Mouse (Mus musculus) spleen, postnatal 14 days (tissue): ENCODE results near the gene Med20.

Source experiments
- DNase-seq, 2 experiments: peaks; one replicate each; pipeline ENCODE4 v3.0.0; 2021 to 2022; ENCODE audit warnings: low spot score in 2 of 2

Gene Med20

DNA sequence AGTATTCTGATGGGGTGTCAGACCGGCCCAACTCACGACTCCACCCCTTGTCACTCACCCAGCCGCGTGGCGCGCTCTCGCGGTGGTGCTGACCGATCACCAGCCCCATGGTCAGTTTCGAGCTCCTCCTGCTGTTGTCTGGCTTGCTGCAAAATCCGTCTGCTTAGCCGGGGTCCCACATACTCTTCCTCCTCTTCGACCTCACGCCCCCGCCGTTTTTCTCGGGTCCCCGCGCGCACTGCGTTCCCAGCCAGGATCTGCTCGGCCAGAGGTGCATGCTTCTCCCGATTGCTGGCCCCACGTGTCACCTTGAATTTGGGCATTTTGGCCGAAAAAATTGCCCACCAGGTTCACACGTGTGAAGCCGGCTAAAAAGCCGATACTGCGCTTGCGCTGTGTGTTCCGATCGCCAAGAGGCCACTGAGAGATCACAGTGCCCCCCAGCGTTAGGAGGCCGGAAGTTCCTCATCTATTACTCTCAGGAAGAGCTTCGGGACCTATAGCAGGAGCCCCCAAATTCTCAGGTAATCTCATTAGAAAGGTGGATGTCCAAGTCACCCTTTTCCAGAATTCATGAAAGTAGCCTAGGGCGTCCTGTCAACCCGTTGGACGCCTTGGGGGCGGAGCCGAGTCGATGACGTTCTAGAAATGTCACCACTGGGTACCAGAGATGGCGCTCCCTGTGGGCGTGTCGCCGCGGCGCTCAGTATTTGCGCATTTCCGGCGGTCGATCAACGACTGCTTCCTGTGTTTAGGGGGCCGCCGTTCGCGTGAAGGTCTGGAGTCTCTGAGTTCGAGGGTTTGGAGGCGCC, at the start of gene Med20, which contains the start of the genes Bysl and Gm20517:
Gene Med20, plus strand, starts transcription at position 734 of the 812 bp plus-strand sequence.
Gene Bysl, minus strand, starts transcription at position 644 of the 812 bp plus-strand sequence.
Gene Gm20517, plus strand, starts transcription at position 741 of the 812 bp plus-strand sequence.
- peak; percentile 93 to 96 for DNase-seq

DNA sequence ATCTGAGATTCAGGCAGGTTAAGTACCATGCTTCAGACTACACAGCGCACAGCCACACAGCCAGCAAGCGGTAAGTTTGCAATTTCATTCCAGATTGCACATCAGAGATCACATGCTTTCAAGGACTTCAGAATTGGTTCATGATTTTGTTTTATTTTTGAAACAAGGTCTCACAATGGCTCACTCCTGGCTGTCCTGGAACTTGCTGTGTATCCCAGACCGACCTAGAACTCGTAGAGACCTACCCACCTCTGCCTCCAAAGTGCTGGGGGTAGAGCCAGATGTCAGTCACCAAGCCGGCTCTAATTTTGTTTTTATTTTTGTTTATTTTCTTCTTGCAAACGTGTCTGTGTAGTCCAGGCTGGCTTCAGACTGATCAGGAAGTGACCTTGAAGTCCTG, 48.5 kb upstream of the Med20 start:
- DNase-seq, result no peak

DNA sequence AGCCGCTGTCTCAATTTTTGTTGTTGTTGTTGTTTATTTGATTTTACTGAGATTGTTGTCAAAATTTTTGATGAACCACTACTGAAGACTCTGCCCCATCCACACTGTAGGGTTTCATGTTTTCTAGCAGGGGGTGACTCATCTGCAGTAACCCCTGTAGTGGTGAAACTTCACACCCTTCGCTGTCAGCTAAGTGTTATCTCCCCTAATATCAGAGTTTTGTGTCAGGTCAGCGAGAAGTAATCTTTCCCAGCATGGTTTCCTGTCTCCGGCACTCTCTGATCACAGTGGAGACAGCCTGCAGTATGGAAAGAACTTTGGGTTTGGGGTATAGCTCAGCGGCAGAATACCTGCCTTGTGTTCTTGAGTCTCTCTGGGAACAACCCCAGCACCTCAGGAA, 46.8 kb upstream of the Med20 start:
- DNase-seq, result no peak

DNA sequence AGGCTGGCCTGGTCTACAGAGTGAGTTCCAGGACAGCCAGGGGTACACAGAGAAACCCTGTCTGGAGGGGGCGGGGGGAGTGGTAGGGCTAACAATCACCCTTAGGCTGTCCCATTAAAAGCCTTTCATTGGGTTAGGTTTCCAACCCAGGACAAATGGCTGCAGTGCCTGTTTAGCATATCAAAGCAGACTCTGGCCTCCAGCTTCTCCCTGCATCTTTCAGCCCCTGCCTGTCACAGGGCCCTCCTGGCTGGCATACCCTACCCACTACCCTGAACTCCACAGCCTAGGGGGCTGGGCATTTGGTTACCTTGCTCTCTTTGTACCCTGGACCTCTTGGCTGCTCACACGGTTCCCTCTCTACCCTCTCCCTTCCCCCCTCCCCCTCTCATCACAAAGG, 45.2 kb upstream of the Med20 start:
- DNase-seq, result no peak

DNA sequence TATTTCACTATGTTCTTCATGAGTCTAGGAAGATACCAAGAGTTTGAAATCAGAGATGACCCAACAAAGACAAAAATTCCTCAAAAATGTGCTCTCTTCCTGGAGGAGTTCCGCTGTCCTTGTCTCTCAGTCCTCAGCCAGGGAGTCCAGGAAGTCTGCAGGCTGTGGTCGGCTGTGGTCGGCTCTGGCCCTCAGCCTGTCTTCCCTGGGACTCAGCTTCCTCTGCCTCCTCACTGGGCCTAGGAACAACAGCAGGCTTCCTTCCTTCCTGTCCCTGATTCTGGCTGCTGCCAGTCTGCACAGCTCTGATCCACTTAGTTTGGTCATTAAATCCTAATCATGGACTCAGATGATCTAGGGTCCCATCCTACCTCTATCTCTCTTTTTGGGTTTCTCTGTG, 44.1 kb upstream of the Med20 start:
- no peak for DNase-seq

DNA sequence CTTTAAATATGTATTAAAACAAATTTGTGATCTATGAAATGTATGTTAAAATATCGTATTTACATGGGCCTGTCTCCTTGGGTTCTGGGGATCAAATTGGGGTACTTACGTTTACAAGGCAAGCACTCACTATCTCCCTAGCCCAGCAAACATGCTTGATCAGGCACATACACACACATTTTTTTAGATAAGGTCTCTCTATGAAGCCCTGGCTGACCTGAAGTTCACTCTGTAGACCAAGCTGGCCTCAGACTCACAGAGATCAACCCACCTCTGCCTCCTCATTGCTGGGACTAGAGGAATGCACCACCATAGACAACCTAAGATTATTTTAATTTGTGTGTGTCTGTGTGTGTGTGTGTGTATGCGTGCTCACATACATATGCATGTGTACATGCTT, 43.0 kb upstream of the Med20 start:
- DNase-seq, result no peak

DNA sequence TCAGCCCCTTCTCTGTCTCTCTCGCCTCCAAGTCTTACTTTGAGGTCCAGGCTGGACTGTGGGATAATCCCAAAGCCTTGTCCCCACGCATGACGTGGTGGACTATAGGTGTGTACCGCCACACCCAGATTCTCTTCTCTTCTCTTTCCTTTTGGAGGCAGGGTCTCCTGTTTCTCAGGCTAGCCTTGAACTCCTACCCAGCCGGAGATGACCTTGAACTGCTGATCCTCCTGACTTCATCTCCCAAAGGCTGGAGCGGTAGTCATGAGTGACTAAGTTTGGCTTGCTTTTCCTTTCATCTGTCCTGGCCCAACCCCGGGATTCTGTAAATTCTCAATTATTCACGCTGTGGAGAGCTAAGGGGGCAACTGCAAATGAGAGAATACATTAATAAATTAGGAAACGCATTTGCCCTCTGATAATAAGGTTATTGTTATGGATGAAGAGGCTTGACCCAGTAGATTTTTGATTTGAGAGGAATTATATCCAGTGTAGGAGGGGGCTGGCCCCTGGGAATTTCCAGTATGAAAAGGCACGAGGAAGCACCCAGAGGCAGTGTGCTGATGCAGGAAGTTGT, 42.3 kb upstream of the Med20 start:
- no peak for DNase-seq

DNA sequence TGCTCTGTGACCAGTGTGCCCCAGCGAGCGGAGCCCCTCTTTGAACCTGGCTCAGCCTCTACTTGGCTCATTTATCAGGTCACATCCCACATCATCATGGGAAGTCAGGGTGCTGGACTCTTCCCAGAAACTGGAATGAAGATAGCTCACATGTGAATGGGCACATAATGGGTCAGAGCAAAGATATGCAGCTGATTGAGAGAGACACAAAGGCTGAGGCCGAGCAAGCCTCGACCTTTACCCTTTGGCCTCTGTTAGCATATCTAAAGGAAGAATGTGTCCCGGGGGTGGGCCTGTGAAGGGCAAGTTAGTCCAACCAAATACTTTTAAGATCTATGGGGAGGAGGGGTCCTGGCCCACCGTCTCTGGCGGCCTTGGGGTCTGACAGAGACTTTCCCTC, 39.8 kb upstream of the Med20 start:
- DNase-seq, result no peak

DNA sequence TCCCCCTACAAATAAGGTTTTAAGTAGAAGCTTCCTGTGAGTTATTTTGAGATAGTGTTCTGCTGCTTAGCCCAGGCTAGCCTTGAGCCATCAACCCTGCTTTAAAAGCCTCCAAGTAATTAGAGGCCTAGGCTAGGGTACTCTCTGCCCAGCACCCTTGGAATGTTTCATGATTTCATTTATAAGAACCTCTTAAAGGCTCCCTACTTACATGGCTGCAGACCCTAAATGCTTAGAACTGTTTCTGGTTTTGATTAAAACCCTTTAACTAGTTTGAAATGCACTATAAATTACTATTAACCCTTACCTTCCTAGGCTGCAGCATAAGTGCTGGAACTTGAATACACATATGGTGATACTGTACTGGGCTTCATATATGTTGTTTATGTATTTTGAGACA, 38.9 kb upstream of the Med20 start:
- DNase-seq, result no peak

DNA sequence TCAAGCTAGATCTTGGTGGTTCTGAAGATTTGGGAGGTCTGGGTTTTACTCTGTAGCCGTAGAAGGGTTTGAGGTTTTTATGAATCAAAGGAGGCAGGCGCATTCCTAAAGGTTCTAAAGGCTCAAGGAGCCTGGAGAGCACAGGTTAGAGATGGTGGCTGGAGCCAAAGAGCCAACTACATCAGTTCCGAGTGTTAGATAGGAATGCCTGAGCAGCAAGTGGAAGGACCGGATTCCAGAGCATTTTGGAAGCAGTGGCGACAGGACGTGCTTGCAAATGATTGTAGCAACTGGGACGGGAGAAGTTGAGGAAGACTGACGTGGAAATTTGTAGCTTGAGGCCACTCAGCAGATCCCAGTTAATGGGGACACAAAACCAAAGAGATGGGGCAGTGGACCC, 37.4 kb upstream of the Med20 start:
- no peak for DNase-seq

DNA sequence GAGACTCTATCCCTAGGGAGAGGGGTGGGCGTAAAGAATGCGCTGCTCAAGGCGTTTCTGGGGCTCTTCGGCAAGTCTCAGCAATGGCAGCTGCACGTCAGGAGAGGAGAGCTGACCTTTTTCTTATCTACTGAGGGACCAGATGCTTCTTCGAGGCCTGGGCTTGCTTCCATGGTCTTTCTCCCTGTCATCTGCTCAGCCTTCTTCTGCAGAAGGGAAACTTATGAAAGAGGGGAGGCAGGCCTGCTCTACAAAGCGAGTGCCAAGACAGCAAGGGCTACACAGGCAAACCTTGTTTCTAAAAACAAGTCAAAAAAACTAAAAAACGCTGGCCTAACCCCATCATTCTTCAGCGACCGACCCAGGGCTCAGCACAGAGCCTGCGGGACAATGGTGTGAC, 36.6 kb upstream of the Med20 start:
- DNase-seq, result no peak

DNA sequence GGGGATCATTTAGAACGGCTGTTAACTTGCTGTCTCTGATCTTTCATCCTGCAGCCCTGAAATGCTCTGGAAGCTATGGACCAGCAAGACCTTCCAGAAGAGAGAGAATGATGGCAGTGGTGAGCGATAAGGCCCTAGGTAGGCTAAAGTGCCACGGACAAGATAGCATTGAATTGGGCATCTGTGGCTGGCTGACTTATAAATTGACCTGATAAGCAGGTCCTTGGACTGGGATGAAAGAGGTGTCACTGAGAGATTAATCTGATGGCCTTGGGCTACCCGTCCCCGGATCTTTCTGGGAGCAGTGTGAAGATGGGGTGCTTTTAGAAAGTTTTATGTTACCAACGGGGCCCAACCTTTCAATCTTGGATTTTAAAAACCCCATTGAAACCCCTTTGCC, 32.7 kb upstream of the Med20 start:
- DNase-seq, result no peak

DNA sequence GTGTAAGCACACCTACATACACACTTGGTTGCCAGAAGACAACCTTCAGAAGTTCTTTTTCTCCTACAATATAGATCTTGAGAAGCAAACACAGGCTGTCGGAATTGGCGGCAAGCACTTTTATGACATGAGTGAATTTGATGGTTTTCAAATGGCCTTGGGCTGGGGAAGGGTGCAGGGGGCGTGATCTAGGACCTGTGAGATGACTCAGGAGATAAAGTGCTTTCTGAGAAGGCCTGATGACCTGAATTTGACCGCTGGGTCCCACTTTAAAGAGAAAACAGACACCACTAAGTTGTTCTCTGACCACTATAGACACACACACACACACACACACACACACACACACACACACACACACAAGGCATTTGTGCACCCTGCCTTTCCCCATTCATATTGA, 30.4 kb upstream of the Med20 start:
- no peak for DNase-seq

DNA sequence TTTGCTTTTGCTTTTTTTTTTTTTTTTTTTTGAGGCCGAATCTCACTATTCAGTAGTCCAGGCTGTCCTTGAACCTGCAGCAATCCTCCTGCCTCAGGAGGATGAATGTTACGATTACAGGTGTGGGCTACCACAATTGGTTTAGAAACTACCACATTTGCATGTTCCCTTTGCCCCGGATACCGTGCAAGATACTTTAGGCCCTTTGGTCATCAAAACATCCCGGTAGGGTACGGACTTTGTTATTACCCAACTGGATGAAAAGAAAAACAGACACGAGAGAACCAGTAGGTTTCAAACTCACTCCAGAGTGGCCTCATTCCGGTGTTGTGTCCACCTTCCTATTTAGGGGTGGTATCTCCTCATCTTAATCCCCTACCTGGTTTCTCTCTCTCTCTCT, 22.9 kb upstream of the Med20 start:
- no peak for DNase-seq

DNA sequence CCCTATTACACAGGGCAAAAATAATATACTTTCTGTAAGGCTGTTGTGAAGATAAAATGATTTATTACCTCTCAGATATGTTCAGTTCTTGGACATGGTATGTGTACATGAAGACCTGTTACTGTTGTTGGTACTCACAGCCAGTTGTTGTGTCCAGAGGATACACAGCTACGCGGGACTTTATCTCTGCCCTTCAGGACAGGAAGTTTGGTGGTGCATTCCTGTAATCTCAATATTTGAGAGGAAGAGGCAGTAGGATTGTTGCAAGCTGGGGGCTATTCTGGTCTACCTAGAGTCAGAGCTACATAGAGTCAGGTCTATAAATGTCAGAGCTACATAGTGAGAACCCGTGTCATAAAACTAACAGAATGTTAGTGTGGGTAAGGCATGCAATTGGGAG, 20.3 kb upstream of the Med20 start:
- no peak for DNase-seq

DNA sequence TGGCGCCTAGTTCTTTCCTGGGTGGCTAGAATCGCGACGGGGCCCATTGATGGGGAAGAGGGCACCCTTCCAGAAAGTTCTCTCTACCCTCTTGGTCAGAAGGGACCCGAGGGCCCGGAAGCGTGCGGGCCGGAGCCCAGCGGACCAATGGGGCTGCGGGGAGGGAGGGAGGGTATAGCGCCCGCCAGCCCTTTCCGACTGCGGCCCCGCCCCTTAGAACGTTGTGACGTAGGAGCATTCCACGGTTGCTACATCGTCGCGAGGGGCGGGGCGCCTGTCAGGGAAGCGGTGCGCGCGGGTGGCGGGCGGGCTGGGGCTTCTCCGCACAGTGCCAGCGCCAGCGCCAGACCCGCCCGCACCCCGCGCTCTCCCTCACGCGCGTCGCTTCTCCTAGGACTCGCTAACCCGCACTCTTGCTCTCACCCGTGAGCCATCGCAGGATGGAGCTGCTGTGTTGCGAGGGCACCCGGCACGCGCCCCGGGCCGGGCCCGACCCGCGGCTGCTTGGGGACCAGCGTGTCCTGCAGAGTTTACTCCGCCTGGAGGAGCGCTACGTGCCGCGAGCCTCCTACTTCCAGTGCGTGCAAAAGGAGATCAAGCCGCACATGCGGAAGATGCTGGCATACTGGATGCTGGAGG, 18.0 kb upstream of the Med20 start:
- peak; percentile 94 to 96 for DNase-seq

DNA sequence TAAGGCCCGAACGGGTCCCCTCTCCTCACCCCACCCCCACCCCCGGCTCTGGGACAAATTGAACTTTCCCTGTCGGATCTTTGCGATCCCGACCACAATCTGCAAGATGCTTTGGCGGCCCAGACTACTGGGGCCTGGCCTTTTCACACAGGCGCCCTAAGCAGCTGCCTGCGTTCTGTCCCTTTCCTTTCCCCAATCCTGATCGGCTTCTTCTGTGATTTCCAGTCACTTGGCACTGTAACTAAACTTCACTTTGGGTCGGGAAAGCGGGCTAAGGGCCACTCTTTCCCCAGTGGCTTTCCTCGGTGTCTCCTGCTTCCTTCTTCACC, 17.6 kb upstream of the Med20 start:
- DNase-seq, result no peak

DNA sequence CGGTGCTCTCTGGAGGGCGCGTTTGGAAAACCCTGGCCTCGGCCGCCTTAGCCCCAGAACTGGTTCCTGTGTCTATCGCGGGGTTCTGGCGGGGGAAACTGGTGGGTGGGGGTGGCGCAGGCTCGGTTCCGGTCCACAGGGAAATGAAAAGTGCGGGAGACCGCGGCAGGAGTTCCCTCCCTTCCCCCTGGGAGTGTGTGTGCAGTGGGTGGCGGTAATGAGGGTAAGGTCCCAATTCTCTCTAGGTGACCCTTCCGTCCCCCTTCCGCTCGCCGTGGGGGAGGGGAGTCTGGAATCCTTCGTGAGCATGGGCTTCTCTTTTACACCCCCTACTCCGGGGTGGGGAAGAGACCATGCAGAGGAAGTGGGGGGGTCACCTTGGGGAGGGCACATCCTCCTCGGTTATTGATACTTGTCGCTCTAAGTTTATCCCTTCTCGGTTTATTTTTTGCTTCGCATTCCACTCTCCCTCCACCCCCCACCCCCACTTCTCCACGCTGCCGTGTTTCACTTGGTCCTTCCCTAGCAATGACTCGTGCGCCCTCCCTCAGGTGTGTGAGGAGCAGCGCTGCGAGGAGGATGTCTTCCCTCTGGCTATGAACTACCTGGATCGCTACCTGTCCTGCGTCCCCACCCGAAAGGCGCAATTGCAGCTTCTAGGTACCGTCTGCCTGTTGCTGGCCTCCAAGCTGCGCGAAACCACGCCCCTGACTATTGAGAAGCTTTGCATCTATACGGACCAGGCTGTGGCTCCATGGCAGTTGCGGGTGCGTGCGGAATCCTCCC, 17.0 kb upstream of the Med20 start:
- DNase-seq, result peak in 1 of 2 experiments; percentile 37

DNA sequence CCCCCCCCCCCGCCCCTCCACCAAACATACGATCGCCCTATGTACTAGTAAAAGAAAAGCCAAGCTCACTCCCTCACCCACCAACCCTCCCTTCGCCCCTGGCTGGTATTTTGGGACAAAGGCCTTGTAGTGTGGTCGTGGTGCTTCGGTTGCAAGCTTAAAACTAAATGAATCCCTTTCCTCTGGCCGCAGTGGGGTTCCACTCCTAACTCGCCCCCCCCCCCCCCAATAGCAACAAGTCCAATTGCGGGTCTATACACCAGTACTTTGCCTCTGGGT, 16.5 kb upstream of the Med20 start:
- DNase-seq, result no peak

DNA sequence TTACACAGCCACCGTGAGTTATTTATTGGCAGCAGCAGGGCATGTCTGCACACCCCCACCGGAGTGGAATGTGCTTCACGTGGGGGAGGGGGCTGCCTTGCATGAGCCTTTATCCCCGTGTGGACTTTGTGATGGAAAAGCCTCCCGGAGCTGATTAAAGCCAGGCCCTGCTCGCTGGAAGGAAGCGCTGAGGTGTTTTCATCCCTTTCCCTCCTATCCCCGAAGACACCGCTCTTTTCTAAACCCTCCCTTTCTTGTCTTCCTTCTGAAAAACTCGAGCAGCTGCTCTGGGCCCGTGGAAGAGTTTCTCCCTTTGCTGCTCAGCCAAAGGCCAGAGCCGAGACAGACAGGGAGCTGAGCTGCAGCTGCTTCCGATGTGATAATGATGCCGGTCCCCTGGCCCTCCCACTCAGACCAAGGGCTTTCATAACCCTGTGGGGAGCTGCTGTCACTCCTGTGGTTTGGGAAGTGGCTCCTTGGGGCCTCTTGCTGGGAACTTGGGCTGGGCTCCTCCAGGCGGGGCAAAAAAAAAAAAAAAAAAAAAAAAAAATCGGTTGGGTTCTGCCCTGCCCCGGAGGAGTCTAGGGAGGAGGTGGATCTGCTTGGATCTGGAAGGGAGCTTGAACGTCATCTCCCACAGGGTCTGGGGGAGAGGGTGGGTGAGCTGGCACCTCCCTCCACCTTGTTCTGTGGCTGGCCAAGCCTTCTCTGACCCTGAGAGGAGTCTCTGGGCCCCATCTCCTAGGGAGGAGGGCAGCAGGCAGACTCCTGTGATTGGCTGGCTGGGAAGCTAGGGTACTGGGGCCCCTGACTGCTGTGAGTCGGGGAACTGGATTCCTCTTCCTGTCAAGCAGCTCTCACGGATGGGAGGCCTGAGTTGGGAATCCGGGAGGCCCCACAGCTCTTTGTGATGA, 15.9 kb upstream of the Med20 start:
- peak in 1 of 2 experiments; percentile 48 for DNase-seq

DNA sequence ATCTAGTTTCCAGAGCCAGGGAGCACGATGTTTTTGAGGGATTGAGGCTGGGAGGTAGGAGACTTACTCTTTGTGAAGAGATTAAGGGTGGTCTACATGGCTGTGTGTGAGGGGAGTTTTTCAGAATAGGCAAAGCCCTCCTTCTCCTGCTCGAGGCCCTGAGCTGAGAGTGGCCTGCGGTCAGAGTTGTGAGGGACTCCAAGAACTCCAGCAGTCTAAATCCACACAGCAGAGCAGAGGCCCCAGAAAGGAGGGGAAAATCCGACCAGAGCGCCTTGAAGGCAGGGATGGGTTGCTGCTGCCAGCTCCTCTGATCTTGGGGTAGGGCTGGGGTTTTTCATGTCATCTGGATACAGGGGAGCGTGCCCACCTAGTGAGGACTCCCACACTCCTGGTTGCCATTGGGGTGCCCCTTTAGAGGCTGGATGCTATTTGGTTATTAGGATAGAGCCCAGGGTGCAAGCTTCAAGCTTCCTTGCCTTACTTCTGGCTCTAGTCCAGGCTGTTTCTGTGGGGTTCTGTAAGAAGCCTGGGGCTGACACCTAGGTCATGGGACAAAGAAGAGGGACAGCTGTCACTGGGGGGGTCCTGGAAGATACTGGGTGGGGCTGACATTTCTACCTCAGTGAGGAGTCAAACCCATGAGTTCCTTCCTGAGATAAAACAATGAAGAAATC, 15.1 kb upstream of the Med20 start:
- DNase-seq, result no peak
